Mouse (Mus musculus) liver, adult 2 months (tissue): ENCODE measurements at regions not wholly inside any gene's neighbourhood (a gene's known extent, or its start where the extent isn't known, plus 50 kb on each side); places are given as distances from the start of the nearest gene placed in this dataset.

Experiments used
- CTCF ChIP-seq: fragments of 200-500 bp; IDR thresholded peaks from 2 replicates; pipeline ENCODE4 v1.5.1; 2011; ENCODE audit warnings: low read depth, low read length, control low read depth
- POLR2A ChIP-seq: fragments of 200-500 bp; IDR thresholded peaks from 2 replicates; pipeline ENCODE4 v1.6.1; 2011; ENCODE audit warnings: low read length, control low read depth; ENCODE audit not compliant: insufficient read depth; ENCODE audit errors: extremely low read depth

DNA sequence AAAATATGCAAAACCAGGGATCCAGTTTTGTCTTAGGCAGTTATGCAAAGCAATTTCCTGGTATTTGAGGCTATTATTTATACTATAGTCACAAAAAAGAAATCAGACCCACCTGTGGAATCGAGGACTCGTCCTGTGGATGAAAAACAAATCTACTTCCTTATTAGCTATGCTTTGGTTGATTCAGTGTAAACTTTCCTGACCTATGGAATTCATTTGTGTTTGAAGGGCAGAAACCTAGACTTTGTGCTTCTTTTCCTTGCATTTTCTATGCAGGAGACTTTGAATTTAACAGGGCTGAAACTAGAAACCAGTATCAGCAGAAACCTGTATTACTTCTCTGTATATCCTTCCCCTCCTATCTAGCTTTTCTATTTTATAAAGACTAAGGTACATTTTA is 70.2 kb upstream of the Slco6d1 start:
- TF ChIP-seq POLR2A = no peak
- TF ChIP-seq CTCF = no peak
